In the genomic region with DNA sequence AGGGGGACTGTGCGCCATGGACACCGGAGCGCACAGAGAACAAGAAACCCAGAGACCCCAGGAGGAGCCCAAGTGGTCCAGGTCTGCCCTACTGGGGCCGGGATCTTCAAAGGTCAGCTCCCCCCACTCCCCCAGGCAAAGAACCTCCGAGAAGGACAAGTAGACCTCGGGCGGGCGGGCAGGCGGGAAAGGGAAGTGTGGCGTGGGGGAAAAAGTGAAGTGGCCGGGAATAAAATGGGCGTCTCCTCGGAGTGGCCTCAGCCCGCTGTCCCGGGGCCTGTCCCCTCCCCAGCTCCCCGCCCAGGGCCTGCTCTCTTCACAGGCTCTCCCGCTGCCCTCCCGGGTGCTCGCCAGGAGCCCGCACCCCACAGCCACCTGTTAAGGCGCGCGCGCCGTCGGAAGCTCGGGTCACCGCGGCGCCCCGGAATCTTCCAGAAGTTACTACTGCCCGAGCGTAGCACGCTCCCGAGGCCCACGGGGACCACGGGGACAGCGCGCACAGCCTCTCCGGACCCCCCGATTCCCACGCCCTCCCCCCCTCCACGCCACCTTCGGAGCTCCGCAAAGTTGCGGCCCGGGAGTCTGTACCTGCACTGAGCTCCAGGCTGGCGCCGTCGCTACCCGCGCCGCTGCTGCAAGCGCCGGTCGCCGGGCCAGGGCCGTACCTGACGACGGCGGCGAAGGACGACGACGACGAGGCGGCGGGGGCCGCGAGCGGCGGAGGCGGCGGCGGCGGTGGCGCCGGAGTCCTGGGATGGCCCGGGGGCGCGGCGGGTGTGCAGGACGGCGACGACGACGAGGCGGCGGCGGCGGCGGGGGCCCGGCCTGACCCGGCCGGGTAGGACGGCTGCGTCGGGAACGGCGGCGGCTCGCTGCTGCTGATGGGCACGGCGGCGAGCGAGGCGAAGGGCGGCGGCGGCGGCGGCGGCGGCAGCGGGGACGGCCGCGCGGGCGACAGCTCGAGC, we compare ENCODE assay signal across 8 mouse cellular contexts. TPM values are rescaled to one million over a fixed set of nuclear protein-coding genes. Genes with fewer than 3 reads are reported as not detected.
A peak's percentile ranks its signal among the peaks of the same experiment; 100 is the strongest.
DNase-seq lines count a peak whose midpoint lies in the region; ATAC-seq and TF ChIP-seq lines count a peak whose summit lies in the region.

No protein-coding gene starts in this region.

- WGBS in liver, adult 2 months, result 4% methylated on average over 119 of the region's 121 CpGs
- under 1% methylated on average over 85 of the region's 121 CpGs for WGBS in neural tube, embryonic 13.5 days

- peak overlapping the region; percentile 85 for H3K4me3 ChIP-seq in liver, adult 2 months (ENCODE audit: insufficient read depth, low read depth, low read length)
- peak overlapping the region; percentile 74 for H3K4me3 ChIP-seq in neural tube, embryonic 13.5 days

- no peak for TF ChIP-seq POLR2A in liver, adult 2 months (IDR thresholded peaks at IDR 0.05; ENCODE audit: extremely low read depth, insufficient read depth, low read length)

- peak; percentile 34 for ATAC-seq in neural tube, embryonic 13.5 days (ENCODE audit: low read depth)

- no peaks in the 10 kb centered on the region for H3K9me3 ChIP-seq in neural tube, embryonic 13.5 days

- no peak overlapping the region for H3K27ac ChIP-seq in liver, adult 2 months (replicated peaks; ENCODE audit: insufficient read depth, low read depth, low read length)
- peak overlapping the region; percentile 83 for H3K27ac ChIP-seq in neural tube, embryonic 13.5 days (replicated peaks)

- no peak for TF ChIP-seq CTCF in liver, adult 2 months (IDR thresholded peaks at IDR 0.05; ENCODE audit: low read depth, low read length)

- peaks cover 16% of the 10 kb centered on the region for H3K27me3 ChIP-seq in liver, adult 2 months (ENCODE audit: control insufficient read depth, insufficient read depth, low read length)
- H3K27me3 ChIP-seq in neural tube, embryonic 13.5 days, result peaks cover 13% of the 10 kb centered on the region

- intact Hi-C loops in heart, postnatal 14 days (cut with DNase I), result no loop called here

- peak; percentile 8 for DNase-seq in cerebellum, adult 11-12 months
- no peak for DNase-seq in cerebellum, adult 9-10 months
- DNase-seq in urinary bladder, postnatal 14 days (ENCODE audit: low spot score), result peak; percentile 6
- no peak for DNase-seq in urinary bladder, adult 2 months (ENCODE audit: low spot score)
- DNase-seq in heart, postnatal 14 days, result peak; percentile 25 to 39
- DNase-seq in liver, adult 2 months (ENCODE audit: extremely low read depth, low read depth, low spot score), result no peak
- no peak for DNase-seq in spleen, postnatal 14 days (ENCODE audit: low spot score in 2 of 2)

- peak overlapping the region; percentile 73 for H3K4me2 ChIP-seq in neural tube, embryonic 13.5 days

- H3K79me2 ChIP-seq in liver, adult 2 months (ENCODE audit: control insufficient read depth, insufficient read depth, low read length), result no peaks in the 10 kb centered on the region

- no peaks in the 10 kb centered on the region for H3K36me3 ChIP-seq in liver, adult 2 months (ENCODE audit: control insufficient read depth, insufficient read depth, low read length)
- H3K36me3 ChIP-seq in neural tube, embryonic 13.5 days, result no peaks in the 10 kb centered on the region

- no peaks in the 10 kb centered on the region for H3K4me1 ChIP-seq in liver, adult 2 months (ENCODE audit: control insufficient read depth, insufficient read depth, low read length)
- peaks cover 49% of the 10 kb centered on the region for H3K4me1 ChIP-seq in neural tube, embryonic 13.5 days (replicated peaks)

- H3K9ac ChIP-seq in liver, adult 2 months (ENCODE audit: low read depth, low read length), result peak overlapping the region; percentile 63
- peak overlapping the region; percentile 87 for H3K9ac ChIP-seq in neural tube, embryonic 13.5 days

RNA-seq across cellular contexts. Expression of gene Bend4, which starts 1.4 kb away (rescaled TPM):
- 1.7 and 1.9 TPM in 2 replicates for polyA plus RNA-seq in urinary bladder, adult 2 months (2012; rRNA removed)
- total RNA-seq in heart, postnatal 14 days (2021), result 1 to 10 TPM; 3.7 to 3.8 TPM
- total RNA-seq in liver, adult 2 months (2014; rRNA removed), result 0.55 and 0.60 TPM in 2 replicates
- polyA plus RNA-seq in liver, adult 2 months (2012; rRNA removed), result 0.09 and 0.17 TPM in 2 replicates
- polyA plus RNA-seq in neural tube, embryonic 13.5 days (2015; fragmentation: Nextera tagmentation; extraction: Ambion mirVana), result 12.1 TPM in 2 replicates

Comparison
In these comparisons a context has a peak if more than half of its experiments do, and no peak if none do; other contexts are left out.
1. DNase-seq: peak in cerebellum, adult 11-12 months (single experiment), urinary bladder, postnatal 14 days (single experiment) and heart, postnatal 14 days (2 of 2); none in cerebellum, adult 9-10 months (single experiment), urinary bladder, adult 2 months (single experiment), liver, adult 2 months (single experiment) and spleen, postnatal 14 days (0 of 2).